Mouse (Mus musculus) left cerebral cortex, adult 2 months (tissue): Measurements from ENCODE around the gene Tln2. TPM values are rescaled to one million over a fixed set of nuclear protein-coding genes. Genes with fewer than 3 reads are reported as not detected.

ENCODE experiments used
- DNase-seq, 2 experiments: peaks; one replicate each; pipeline ENCODE4 v3.0.0; 2021 to 2022; ENCODE audit warnings: low spot score in 2 of 2, mixed read lengths in 1 of 2; ENCODE audit errors: extremely low spot score in 1 of 2
- H3K27ac ChIP-seq: fragments of 200-600 bp; 2 replicates; pipeline ENCODE4 v1.8.1; 2022
- H3K4me3 ChIP-seq: fragments of 200-600 bp; 2 replicates; pipeline ENCODE4 v1.8.1; 2022
- CTCF ChIP-seq: fragments of 200-600 bp; IDR thresholded peaks from 2 replicates; pipeline ENCODE4 v1.8.1; 2022; ENCODE audit warnings: antibody characterized with exemption, mild to moderate bottlenecking, moderate library complexity
- intact Hi-C: fragments of 180-260 bp; cut with DNase I; formaldehyde crosslinking; loops from one replicate; pipeline ENCODE4 v1.15.1; 2025
- total RNA-seq, 2 experiments: library from RNA; stranded (reverse); gene quantifications; 2 replicates each; pipeline ENCODE4 v1.2.3; 2021

The Tln2 gene
- total RNA-seq, 2 experiments from 2014 or later, result 96.2 to 96.3 TPM

DNA sequence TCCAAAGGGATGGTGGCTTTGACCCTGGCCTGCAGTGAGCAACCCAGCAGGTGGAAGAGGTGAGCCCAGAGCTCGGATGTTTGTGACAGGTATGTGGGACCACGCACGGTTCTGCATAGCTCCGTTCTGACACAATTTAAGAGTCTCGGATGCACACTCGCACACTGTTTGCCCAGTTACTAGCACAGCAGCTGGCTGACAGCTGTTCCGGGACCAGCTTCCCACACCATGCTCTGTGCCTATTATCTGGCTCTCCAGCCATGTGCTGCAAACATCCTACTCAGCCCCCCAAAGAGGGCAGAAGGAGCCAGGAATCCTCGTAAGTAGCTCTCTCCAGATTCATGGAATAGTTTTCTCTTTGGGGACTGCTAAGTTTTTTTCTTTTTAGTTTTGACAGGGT lies 17.6 kb downstream of the Tln2 start:
- Histone ChIP-seq H3K4me3 (no peak overlapping the region), H3K27ac (no peak overlapping the region)
- DNase-seq, result no peak
- intact Hi-C loops, result no loop called here
- TF ChIP-seq CTCF, result no peak

DNA sequence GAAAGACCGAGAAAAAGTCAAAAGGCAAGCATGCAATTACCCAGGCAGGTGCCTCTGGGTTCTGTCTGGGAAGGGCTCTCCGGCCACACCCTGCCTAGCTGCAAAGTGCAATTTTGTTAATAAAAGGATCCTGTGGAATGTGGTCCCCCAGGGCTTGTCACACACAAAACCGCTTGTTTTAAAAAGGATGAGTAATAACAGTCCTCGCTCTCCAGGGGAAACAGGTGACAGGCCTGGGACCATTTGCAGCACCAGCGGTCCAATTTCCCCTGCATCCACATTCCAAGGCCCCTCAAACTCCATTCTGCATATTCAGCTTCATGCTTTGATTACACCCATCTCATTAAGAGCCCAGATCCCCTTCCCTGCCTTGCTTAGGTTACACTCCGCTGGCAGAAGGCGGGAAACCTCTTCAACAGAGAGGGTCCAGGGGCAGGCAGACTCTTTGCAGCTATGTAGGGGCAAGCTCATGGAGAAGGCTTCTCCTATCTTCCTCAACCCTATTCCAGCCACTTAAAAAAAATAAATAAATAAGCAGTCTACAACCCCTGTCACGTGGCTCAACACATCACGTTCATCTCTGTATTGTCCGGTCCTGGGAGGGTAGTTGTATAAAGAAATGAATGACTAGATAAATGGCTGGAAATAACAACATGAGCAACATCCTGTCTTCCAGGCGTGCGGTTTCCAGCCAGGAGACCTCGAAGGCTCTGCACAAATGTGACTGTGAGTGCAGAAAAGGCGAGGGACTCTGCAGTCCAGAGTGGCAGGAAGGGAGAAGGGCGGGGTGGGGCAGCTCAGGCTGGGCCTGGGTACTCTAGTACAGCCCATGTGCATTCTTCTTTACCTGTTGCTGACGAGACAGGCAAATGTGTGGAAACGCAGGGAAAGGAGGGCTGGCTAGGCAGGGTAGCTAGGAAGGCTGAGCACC lies 19.5 kb downstream of the Tln2 start:
- intact Hi-C loops, result no loop called here
- no peak overlapping the region for H3K27ac ChIP-seq
- DNase-seq, result no peak
- no peak overlapping the region for H3K4me3 ChIP-seq
- no peak for TF ChIP-seq CTCF

DNA sequence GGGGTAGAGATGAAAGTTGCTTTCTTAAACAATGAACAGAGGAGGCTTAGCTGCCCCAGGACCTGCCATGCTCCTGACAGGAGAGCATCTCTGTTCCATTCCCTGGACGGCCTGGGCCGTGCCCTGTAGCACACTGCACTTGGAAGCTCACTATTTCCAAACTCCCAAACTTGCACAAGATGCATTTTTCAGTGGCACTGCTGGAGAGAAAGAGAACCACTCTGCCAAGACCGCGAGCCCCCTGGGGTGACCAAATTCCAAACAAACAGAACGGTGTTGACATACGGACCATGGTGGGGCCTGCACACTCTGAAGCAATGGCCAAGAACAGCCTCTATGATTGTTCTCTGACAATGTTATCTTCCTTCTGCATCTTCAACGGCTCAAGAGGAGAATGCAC lies 25.1 kb downstream of the Tln2 start:
- intact Hi-C loops, result no loop called here
- H3K4me3 ChIP-seq, result no peak overlapping the region
- no peak for DNase-seq
- TF ChIP-seq CTCF, result no peak
- no peak overlapping the region for H3K27ac ChIP-seq

DNA sequence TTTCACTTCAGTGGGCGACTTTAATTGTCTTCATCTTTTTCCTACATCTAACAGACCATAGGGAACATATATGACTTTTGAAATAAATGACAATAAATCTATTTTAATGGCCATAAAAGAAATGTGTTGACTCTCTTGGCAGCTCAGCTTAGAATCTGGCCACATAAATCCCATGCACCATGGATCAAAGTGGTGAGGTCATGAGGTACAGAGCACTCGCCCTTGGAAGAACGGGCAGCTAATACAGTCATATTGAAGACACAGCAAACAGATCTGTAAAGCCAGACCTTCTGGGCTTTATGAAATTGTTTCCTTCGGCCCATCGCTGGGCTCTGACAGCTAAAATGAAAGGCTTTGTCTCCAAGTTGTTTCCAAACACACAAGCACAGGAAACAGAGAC lies 26.2 kb downstream of the Tln2 start:
- intact Hi-C loops, result no loop called here
- Histone ChIP-seq H3K27ac (no peak overlapping the region), H3K4me3 (no peak overlapping the region)
- TF ChIP-seq CTCF, result no peak
- DNase-seq, result no peak

DNA sequence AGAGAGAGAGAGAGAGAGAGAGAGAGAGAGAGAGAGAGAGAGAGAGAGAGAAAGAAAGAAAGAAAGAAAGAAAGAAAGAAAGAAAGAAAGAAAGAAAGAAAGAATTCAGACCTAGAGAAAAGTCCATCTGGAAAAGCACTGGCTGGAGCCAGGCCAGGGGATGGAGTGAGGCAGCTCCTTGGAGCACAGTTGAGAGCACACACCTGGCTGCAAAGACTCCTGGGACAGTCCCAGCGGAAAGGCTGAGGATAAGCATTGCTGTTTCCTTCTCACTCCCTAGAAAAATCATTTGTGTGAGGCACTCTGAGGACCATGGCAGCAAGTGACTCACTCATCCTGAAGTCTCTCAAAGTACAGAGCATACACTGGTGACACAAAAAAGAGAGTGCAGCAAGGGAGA lies 26.9 kb downstream of the Tln2 start:
- intact Hi-C loops, result no loop called here
- H3K27ac ChIP-seq, result no peak overlapping the region
- no peak for TF ChIP-seq CTCF

DNA sequence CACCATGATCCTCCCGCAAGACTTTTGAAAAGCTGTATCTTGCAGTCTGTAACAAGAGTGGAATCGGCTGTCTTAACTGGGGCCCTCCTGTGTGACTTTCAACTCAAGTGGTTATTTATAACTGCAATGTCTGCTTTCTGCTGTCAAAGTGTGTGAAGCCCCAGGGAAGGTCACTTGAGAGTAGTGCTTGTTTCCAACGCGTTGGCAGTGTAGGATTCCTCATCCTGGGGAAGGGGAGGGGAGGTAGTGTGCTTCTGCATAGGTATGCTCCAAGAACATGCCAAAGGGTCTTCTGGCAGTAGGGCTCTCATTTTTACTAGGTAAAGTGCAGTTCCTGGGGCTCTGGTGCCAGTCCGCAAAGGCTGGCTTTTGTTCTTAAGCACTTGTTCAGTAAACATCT lies 29.9 kb downstream of the Tln2 start:
- TF ChIP-seq CTCF, result no peak
- DNase-seq, result no peak
- intact Hi-C loops, result no loop called here

More for the DNA sequence above, 26.9 kb downstream of the Tln2 start:
- no peak for DNase-seq
- no peak overlapping the region for H3K4me3 ChIP-seq

DNA sequence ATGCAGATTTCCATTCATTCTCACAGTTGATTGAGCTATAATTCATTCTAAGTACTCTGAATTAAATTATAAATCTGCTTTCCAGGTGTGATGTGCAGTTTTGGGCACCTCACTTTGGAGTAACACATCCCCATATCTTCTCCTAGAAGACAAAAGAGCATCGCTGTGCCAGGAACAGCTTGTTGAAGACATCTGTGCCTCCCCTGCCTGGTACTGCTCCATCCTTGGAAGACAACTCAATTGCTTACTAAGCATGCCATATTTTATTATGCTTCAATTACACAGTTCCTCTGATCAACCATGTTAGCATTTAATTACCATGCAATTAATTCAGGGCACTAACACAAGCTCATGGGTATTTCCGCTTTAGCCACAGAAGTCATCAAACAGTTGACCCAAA lies 31.8 kb downstream of the Tln2 start:
- no peak overlapping the region for H3K4me3 ChIP-seq
- no peak overlapping the region for H3K27ac ChIP-seq
- intact Hi-C loops, result no loop called here
- no peak for TF ChIP-seq CTCF
- DNase-seq, result no peak

More for the DNA sequence above, 29.9 kb downstream of the Tln2 start:
- Histone ChIP-seq H3K4me3 (no peak overlapping the region), H3K27ac (no peak overlapping the region)

DNA sequence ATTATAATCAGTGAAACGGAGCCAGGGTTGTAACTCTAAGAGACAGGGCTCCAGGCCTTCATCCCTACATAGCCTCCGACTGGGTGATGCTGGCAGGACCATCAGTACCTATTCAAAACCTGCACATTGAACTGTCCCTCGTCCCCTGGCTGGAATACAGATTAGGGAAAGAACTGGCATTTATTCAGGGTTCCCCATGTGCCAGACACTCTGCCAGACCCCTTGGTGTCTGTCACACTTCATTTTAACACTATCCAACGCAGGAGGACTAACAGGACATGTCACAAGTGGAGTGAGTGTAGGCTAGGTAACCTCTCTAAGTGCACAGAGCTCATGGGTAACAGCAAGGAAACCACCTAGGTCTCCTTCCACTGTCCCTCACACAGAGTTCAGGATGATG lies 37.8 kb downstream of the Tln2 start:
- no peak for TF ChIP-seq CTCF
- no peak overlapping the region for H3K4me3 ChIP-seq
- DNase-seq, result no peak
- intact Hi-C loops, result no loop called here
- no peak overlapping the region for H3K27ac ChIP-seq

DNA sequence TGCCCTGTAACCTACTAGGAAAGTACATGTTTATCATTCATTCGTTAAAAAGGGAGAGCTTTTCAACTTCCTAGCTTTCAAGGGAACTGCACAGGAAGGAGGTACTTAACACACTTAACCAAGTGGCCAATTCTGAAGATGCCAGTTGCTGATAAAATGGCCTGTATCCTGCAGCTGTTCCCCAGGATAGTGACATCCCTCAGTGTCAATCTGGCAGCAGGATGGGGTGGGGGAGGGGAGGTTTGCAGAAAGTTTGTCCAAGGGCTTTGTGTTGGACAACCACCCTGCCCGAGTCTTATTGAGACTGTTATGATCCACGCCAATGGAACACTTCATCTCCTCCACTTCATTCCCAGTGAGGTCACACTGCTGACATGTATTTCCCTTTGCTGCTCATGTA lies 50.0 kb downstream of the Tln2 start:
- Histone ChIP-seq H3K4me3 (no peak overlapping the region), H3K27ac (no peak overlapping the region)
- DNase-seq, result no peak
- no peak for TF ChIP-seq CTCF
- intact Hi-C loops, result no loop called here

DNA sequence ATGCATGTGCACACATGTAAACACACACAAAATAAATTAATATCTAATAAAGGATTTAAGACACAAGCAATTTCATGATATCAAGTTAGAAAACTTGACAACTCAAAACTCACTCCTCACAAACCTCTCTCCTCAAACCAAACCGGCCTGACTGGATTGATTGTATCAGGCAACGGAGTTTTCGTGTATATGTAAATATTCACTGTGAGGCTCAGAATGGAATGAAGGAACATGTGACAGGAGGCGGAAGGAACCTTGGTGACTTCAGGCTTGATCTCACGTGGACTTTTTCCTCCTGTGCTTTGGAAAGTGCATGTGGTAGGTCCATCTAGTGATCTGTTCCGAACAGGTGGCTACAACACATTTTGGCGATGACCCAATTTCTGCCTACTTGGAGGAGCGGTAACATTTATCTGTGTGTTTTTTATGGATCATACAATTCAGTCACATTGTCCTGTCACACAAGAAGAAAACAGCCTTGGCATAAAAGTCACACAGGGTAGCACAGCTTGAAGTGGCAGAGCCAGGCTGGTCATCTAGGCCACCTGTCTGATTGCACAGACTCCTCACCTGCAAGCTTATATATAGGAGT lies 54.7 kb downstream of the Tln2 start:
- no peak for TF ChIP-seq CTCF
- H3K27ac ChIP-seq, result no peak overlapping the region
- H3K4me3 ChIP-seq, result no peak overlapping the region
- no peak for DNase-seq
- intact Hi-C loops, result no loop called here

DNA sequence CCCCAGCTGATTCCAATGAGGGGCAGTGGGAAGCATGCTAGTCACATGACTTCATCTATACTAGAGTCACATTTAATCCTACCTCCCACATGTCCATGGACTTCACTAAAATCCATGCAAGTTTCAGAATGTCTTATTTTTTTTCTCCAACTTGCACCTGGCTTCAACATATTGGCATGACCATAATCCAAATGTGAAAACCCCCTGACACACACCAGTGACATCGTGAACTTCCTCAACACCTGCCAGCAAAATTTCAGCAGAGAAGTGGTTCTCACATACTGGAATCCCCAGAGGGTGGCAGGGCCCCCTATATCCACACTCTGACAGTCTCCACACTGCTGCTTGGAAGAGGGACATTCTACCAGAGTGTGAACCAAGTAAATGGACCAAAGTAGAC lies 57.7 kb downstream of the Tln2 start:
- intact Hi-C loops, result no loop called here
- no peak for DNase-seq
- Histone ChIP-seq H3K27ac (no peak overlapping the region), H3K4me3 (no peak overlapping the region)
- no peak for TF ChIP-seq CTCF

DNA sequence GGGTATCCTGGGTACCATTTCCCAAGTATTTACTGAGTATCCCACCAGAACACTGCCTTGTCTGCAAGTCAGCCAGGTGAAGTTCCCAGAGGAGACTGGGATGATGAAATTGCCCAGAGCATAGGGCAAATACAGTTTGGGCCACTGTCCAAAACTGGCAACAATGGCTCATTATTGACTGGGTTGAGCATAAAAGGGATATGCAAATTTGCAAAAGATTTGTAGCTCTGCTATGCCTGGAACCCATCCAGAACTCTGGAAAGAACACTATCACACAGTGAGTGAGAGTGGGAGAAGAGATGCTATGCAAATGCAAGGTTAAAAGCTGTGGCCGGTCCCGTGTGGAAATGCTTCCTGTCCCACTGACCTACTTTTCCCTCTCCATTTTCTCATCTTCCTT lies 63.1 kb downstream of the Tln2 start:
- intact Hi-C loops, result no loop called here
- no peak for TF ChIP-seq CTCF
- no peak overlapping the region for H3K27ac ChIP-seq
- H3K4me3 ChIP-seq, result no peak overlapping the region
- no peak for DNase-seq

DNA sequence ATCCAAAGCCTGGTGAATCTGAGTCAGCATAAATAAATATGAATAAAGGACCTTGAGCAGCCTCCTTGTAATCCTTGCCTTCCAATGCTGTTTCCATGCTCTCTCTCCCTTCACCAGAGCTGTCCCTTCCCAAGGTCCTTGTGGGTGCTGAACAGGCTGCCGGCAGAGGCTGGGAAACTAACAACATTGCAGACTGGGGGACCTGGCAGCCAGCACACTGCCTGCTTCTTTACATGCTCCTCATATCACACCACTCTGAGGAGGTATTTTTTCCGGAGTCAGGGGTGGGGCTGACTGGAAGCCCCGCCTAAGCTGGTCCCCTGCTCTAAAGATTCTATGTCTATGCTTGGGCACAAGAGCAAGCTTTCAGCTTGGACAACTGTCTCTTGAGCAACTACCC lies 64.2 kb downstream of the Tln2 start:
- H3K4me3 ChIP-seq, result no peak overlapping the region
- intact Hi-C loops, result no loop called here
- H3K27ac ChIP-seq, result no peak overlapping the region
- no peak for TF ChIP-seq CTCF
- no peak for DNase-seq
